Mouse (Mus musculus) stomach, embryonic 14.5 days (tissue): Measurements from ENCODE around the gene Ccr4. TPM values are rescaled to one million over a fixed set of nuclear protein-coding genes. Genes with fewer than 3 reads are reported as not detected.
A peak's percentile ranks its signal among the peaks of the same experiment; 100 is the strongest.

Source experiments
- ATAC-seq: fragments of 200-750 bp; cut with Nextera tagmentation; 2 replicates; pipeline ENCODE4 v1.8.0; 2017; ENCODE audit warnings: low read depth, moderate TSS enrichment; ENCODE audit not compliant: insufficient number of reproducible peaks, insufficient read depth, low FRiP score
- H3K27ac ChIP-seq: fragments of 300-500 bp; sonication (generic); 2 replicates; pipeline ENCODE4 v1.5.1; 2014; ENCODE audit warnings: mild to moderate bottlenecking, low read length, moderate library complexity, mixed read lengths
- H3K27me3 ChIP-seq: fragments of 300-500 bp; sonication (generic); 2 replicates; pipeline ENCODE4 v1.6.1; 2014; ENCODE audit warnings: low read length, control low read depth, mixed read lengths; ENCODE audit not compliant: control insufficient read depth, insufficient read depth
- H3K36me3 ChIP-seq: fragments of 300-500 bp; sonication (generic); 2 replicates; pipeline ENCODE4 v1.6.1; 2014; ENCODE audit warnings: mild to moderate bottlenecking, control low read depth, low read length, moderate library complexity, mixed read lengths; ENCODE audit not compliant: control insufficient read depth, insufficient read depth
- H3K4me1 ChIP-seq: fragments of 300-500 bp; sonication (generic); 2 replicates; pipeline ENCODE4 v1.6.1; 2014; ENCODE audit warnings: low read length, control low read depth, mixed read lengths; ENCODE audit not compliant: control insufficient read depth, insufficient read depth
- H3K4me2 ChIP-seq: fragments of 300-500 bp; sonication (generic); replicated peaks from 2 replicates; pipeline ENCODE4 v1.6.1; 2014; ENCODE audit warnings: low read depth, low read length, control low read depth
- H3K4me3 ChIP-seq: fragments of 300-500 bp; sonication (generic); 2 replicates; pipeline ENCODE4 v1.5.1; 2014; ENCODE audit warnings: low read depth, low read length, control low read depth
- H3K9ac ChIP-seq: fragments of 300-500 bp; sonication (generic); replicated peaks from 2 replicates; pipeline ENCODE4 v1.6.1; 2014; ENCODE audit warnings: low read depth, mild to moderate bottlenecking, control low read depth, low read length, moderate library complexity, mixed read lengths
- H3K9me3 ChIP-seq: fragments of 300-500 bp; sonication (generic); 2 replicates; pipeline ENCODE4 v1.6.1; 2016; ENCODE audit warnings: low read depth, low read length, control low read depth; ENCODE audit not compliant: control insufficient read depth
- WGBS: fragments of 180-500 bp; shearing (Covaris S2); extraction: QIAGEN DNeasy Blood & Tissue Kit; methylation state at CpG from one replicate; pipeline ENCODE4 v1.1.7; 2014; 5-methylcytosine and 5-hydroxymethylcytosine counted together
- polyA plus RNA-seq: library from polyadenylated mRNA; unstranded; fragments of >200 nt; fragmentation: Nextera tagmentation; extraction: Ambion mirVana; gene quantifications from 2 replicates; pipeline ENCODE4 v1.2.1, GENCODE M21; 2014

Gene Ccr4
- polyA plus RNA-seq, 1 experiment from 2014 or later = not detected

GRCm38 (mm10) chr9:114518812-114519477 is 14.2 kb upstream of the Ccr4 start:
- H3K27ac ChIP-seq = no peak overlapping the region
- 62% methylated on average over 9 of the region's 9 CpGs for WGBS
- no peak overlapping the region for H3K9ac ChIP-seq
- H3K4me1 ChIP-seq = no peaks in the 10 kb centered on the region
- H3K36me3 ChIP-seq = 0 out of 2 replicates have a peak, but pooled peaks cover under 1% of the 10 kb centered on the region
- ATAC-seq = no peak
- no peak overlapping the region for H3K4me2 ChIP-seq
- no peak overlapping the region for H3K4me3 ChIP-seq
- H3K27me3 ChIP-seq = no peaks in the 10 kb centered on the region
- peaks cover 1% of the 10 kb centered on the region; the same call in 1 of the 2 replicates for H3K9me3 ChIP-seq

- H3K27ac ChIP-seq = no peak overlapping the region
- no peaks in the 10 kb centered on the region for H3K4me1 ChIP-seq
- no peaks in the 10 kb centered on the region for H3K27me3 ChIP-seq
- no peak overlapping the region for H3K4me3 ChIP-seq
- peaks cover 10% of the 10 kb centered on the region for H3K36me3 ChIP-seq
- ATAC-seq = no peak
- no peak overlapping the region for H3K9ac ChIP-seq
- H3K4me2 ChIP-seq = no peak overlapping the region
- H3K9me3 ChIP-seq = peaks cover 10% of the 10 kb centered on the region
- 76% methylated on average over 13 of the region's 13 CpGs for WGBS
Measured at GRCm38 (mm10) chr9:114517924-114518497, 13.3 kb upstream of the Ccr4 start.

GRCm38 (mm10) chr9:114515364-114515763 is 10.6 kb upstream of the Ccr4 start, which contains the start of gene C130032M10Rik:
C130032M10Rik (plus strand) TSS chr9:114515697.
- 0 out of 2 replicates have a peak, but pooled peaks have one; percentile 6 for ATAC-seq
- WGBS = 67% methylated on average over 11 of the region's 11 CpGs
- no peak within 1 kb of the TSS for H3K27ac ChIP-seq
- H3K9me3 ChIP-seq = peaks cover 21% of the 10 kb centered on the region
- H3K4me3 ChIP-seq = no peak within 1 kb of the TSS
- no peaks in the 10 kb centered on the region for H3K4me1 ChIP-seq
- H3K36me3 ChIP-seq = peaks cover 11% of the 10 kb centered on the region
- no peaks in the 10 kb centered on the region for H3K27me3 ChIP-seq
- H3K9ac ChIP-seq = no peak within 1 kb of the TSS
- H3K4me2 ChIP-seq = no peak within 1 kb of the TSS

- 97% methylated on average over 21 of the region's 21 CpGs for WGBS
Measured at GRCm38 (mm10) chr9:114512831-114513230, 8.1 kb upstream of the Ccr4 start.

GRCm38 (mm10) chr9:114509785-114510184 is 5.1 kb upstream of the Ccr4 start:
- 93% methylated on average over 9 of the region's 9 CpGs for WGBS
- Histone ChIP-seq H3K9ac (no peak overlapping the region), H3K9me3 (peaks cover 24% of the 10 kb centered on the region), H3K4me2 (no peak overlapping the region), H3K27ac (no peak overlapping the region), H3K4me3 (no peak overlapping the region), H3K27me3 (no peaks in the 10 kb centered on the region), H3K4me1 (no peaks in the 10 kb centered on the region), H3K36me3 (peaks cover 11% of the 10 kb centered on the region)
- no peak for ATAC-seq

More at GRCm38 (mm10) chr9:114512831-114513230, 8.1 kb upstream of the Ccr4 start:
- peaks cover 24% of the 10 kb centered on the region for H3K9me3 ChIP-seq
- H3K36me3 ChIP-seq = peaks cover 11% of the 10 kb centered on the region
- H3K4me3 ChIP-seq = no peak overlapping the region
- H3K27ac ChIP-seq = no peak overlapping the region
- no peaks in the 10 kb centered on the region for H3K27me3 ChIP-seq
- H3K4me2 ChIP-seq = no peak overlapping the region
- no peak for ATAC-seq
- H3K4me1 ChIP-seq = no peaks in the 10 kb centered on the region
- H3K9ac ChIP-seq = no peak overlapping the region

GRCm38 (mm10) chr9:114507421-114507820 is 2.7 kb upstream of the Ccr4 start:
- H3K9me3 ChIP-seq = peaks cover 8% of the 10 kb centered on the region; the same call in 1 of the 2 replicates

GRCm38 (mm10) chr9:114506564-114506963 is 1.8 kb upstream of the Ccr4 start:
- Histone ChIP-seq H3K36me3 (no peaks in the 10 kb centered on the region), H3K27ac (no peak overlapping the region), H3K9me3 (peaks cover 7% of the 10 kb centered on the region; the same call in 1 of the 2 replicates), H3K4me1 (no peaks in the 10 kb centered on the region), H3K4me3 (no peak overlapping the region), H3K4me2 (no peak overlapping the region), H3K9ac (no peak overlapping the region), H3K27me3 (no peaks in the 10 kb centered on the region)
- ATAC-seq = no peak
- 64% methylated on average over 4 of the region's 4 CpGs for WGBS

More at GRCm38 (mm10) chr9:114507421-114507820, 2.7 kb upstream of the Ccr4 start:
- no peak for ATAC-seq
- WGBS = 92% methylated on average over 9 of the region's 9 CpGs
- H3K4me2 ChIP-seq = no peak overlapping the region
- H3K27ac ChIP-seq = no peak overlapping the region
- no peaks in the 10 kb centered on the region for H3K27me3 ChIP-seq
- H3K4me3 ChIP-seq = no peak overlapping the region
- H3K36me3 ChIP-seq = no peaks in the 10 kb centered on the region
- no peak overlapping the region for H3K9ac ChIP-seq
- no peaks in the 10 kb centered on the region for H3K4me1 ChIP-seq

- 61% methylated on average over 15 of the region's 15 CpGs for WGBS
- Histone ChIP-seq H3K27ac (no peak overlapping the region), H3K4me2 (no peak overlapping the region), H3K4me3 (no peak overlapping the region), H3K36me3 (no peaks in the 10 kb centered on the region), H3K9ac (no peak overlapping the region), H3K4me1 (no peaks in the 10 kb centered on the region), H3K27me3 (no peaks in the 10 kb centered on the region), H3K9me3 (no peaks in the 10 kb centered on the region)
- no peak for ATAC-seq
Measured at GRCm38 (mm10) chr9:114502711-114503427, 1.8 kb downstream of the Ccr4 start.
